Comparison of ENCODE assay signal across 18 mouse cellular contexts in genomic region chr12:83726510-83727308, GRCm38 (mm10). TPM values are rescaled to one million over a fixed set of nuclear protein-coding genes. Genes with fewer than 3 reads are reported as not detected.
A peak's percentile ranks its signal among the peaks of the same experiment; 100 is the strongest.
DNase-seq lines count a peak whose midpoint lies in the region; ATAC-seq and TF ChIP-seq lines count a peak whose summit lies in the region.
"Had no signal": no experiment of that assay in that cellular context is flagged by ENCODE, and none has a peak within 500 bp of the region (broad histone marks: within the 10 kb centered on the region; RNA-seq: fewer than 3 reads in every experiment).

No protein-coding gene starts in this region.

- ATAC-seq in midbrain, postnatal 0 days (ENCODE audit: low FRiP score): no peak
- ATAC-seq in megakaryocyte-erythroid progenitor cell, adult 5-6 weeks (replicated peaks; ENCODE audit: low FRiP score, low TSS enrichment, poor library complexity, severe bottlenecking): no peak
- ATAC-seq: hindbrain, embryonic 16.5 days had no signal

- H3K27ac ChIP-seq in heart, adult 2 months: peak overlapping the region; percentile 78
- H3K27ac ChIP-seq in CH12.LX (ENCODE audit: insufficient read depth, low read depth): no peak overlapping the region
- H3K27ac ChIP-seq in midbrain, postnatal 0 days (ENCODE audit: low read depth, low read length): no peak overlapping the region
- H3K27ac ChIP-seq: embryonic facial prominence, embryonic 13.5 days; forebrain, embryonic 12.5 days; liver, embryonic 15.5 days; midbrain, embryonic 12.5 days had no signal

- dilution Hi-C loops in CH12.LX (cut with MboI; ENCODE audit: extremely low pct_ligation_motif_present, extremely low pct_unique_long_range_greater_than_20kb, low sequenced_read_pairs): no loop called here

- no peak for DNase-seq in heart, adult 2 months
- no peak for DNase-seq in heart, adult 11 months
- peak; percentile 33 for DNase-seq in CH12.LX (ENCODE audit: extremely low read depth)
- peak; percentile 23 to 54 for DNase-seq in kidney, adult 8-10 months
- peak; percentile 25 for DNase-seq in splenic B cell, adult 2 months (ENCODE audit: low read depth, low spot score)
- DNase-seq in midbrain, postnatal 0 days (ENCODE audit: low spot score): no peak
- no peak for DNase-seq in adrenal gland, postnatal 14 days
- DNase-seq: adrenal gland, adult 8-10 months; layer of hippocampus, adult 9-11 months; lung, postnatal 14 days; right cerebral cortex, postnatal 25 days; thymus, postnatal 36 days had no signal

- H3K4me3 ChIP-seq in heart, adult 2 months: no peak overlapping the region
- no peak overlapping the region for H3K4me3 ChIP-seq in CH12.LX (replicated peaks in 1 of 3; ENCODE audit: low read depth in 2 of 3, low read length in 2 of 3, poor library complexity in 1 of 3)
- no peak overlapping the region for H3K4me3 ChIP-seq in midbrain, postnatal 0 days (ENCODE audit: low read depth, low read length)
- H3K4me3 ChIP-seq: embryonic facial prominence, embryonic 13.5 days; forebrain, embryonic 12.5 days; liver, embryonic 15.5 days; midbrain, embryonic 12.5 days had no signal

- no peak for TF ChIP-seq POLR2A in heart, adult 2 months (IDR thresholded peaks at IDR 0.05; ENCODE audit: insufficient read depth, low read depth, low read length)
- TF ChIP-seq POLR2A in CH12.LX (IDR thresholded peaks at IDR 0.05; ENCODE audit: low read depth, low read length): no peak

- no peak for TF ChIP-seq EP300 in heart, adult 2 months (IDR thresholded peaks at IDR 0.05; ENCODE audit: insufficient read depth, low read depth, low read length)
- TF ChIP-seq EP300 in CH12.LX (IDR thresholded peaks at IDR 0.05; ENCODE audit: low read length): no peak

- H3K4me2 ChIP-seq in CH12.LX (ENCODE audit: insufficient read depth, low read depth, poor library complexity, severe bottlenecking): no peak overlapping the region
- H3K4me2 ChIP-seq in midbrain, postnatal 0 days (ENCODE audit: low read depth, low read length, poor library complexity, severe bottlenecking): no peak overlapping the region
- H3K4me2 ChIP-seq: embryonic facial prominence, embryonic 13.5 days; forebrain, embryonic 12.5 days; liver, embryonic 15.5 days; midbrain, embryonic 12.5 days had no signal

- in situ Hi-C loops in CH12.LX (cut with MboI; ENCODE audit: low pct_ligation_motif_present, low pct_unique_long_range_greater_than_20kb, low sequenced_read_pairs): no loop called here

- H3K36me3 ChIP-seq in heart, adult 2 months (ENCODE audit: control insufficient read depth, insufficient read depth, low read length): peaks cover 7% of the 10 kb centered on the region; the same call in 1 of the 2 replicates
- peaks cover 62 to 89% of the 10 kb centered on the region in 2 experiments for H3K36me3 ChIP-seq in CH12.LX (replicated peaks in 1 of 2; ENCODE audit: control insufficient read depth in 1 of 2, insufficient read depth in 1 of 2, low read length in 1 of 2)
- H3K36me3 ChIP-seq in splenic B cell, adult 2 months (ENCODE audit: control insufficient read depth, insufficient read depth, low read length, poor library complexity, severe bottlenecking): peaks cover 25% of the 10 kb centered on the region
- peaks cover 60% of the 10 kb centered on the region for H3K36me3 ChIP-seq in midbrain, postnatal 0 days (ENCODE audit: insufficient read depth, low read length)

- no peaks in the 10 kb centered on the region for H3K27me3 ChIP-seq in heart, adult 2 months (ENCODE audit: control insufficient read depth, insufficient read depth, low read length)
- no peaks in the 10 kb centered on the region for H3K27me3 ChIP-seq in CH12.LX (replicated peaks)
- no peaks in the 10 kb centered on the region for H3K27me3 ChIP-seq in splenic B cell, adult 2 months (ENCODE audit: control insufficient read depth, insufficient read depth, low read length, poor library complexity, severe bottlenecking)
- H3K27me3 ChIP-seq in midbrain, postnatal 0 days (ENCODE audit: insufficient read depth, low read length): no peaks in the 10 kb centered on the region
- H3K27me3 ChIP-seq: embryonic facial prominence, embryonic 13.5 days; forebrain, embryonic 12.5 days; liver, embryonic 15.5 days; midbrain, embryonic 12.5 days had no signal

- TF ChIP-seq CTCF in heart, adult 2 months (IDR thresholded peaks at IDR 0.05): no peak
- no peak for TF ChIP-seq CTCF in CH12.LX (conservative IDR thresholded peaks at IDR 0.05 in 1 of 2, IDR thresholded peaks at IDR 0.05 in 1 of 2; ENCODE audit: low read depth in 2 of 2, low read length in 2 of 2)
- TF ChIP-seq CTCF in midbrain, postnatal 0 days (IDR thresholded peaks at IDR 0.05): no peak

- WGBS in heart, adult 2 months: 61% methylated on average over 12 of the region's 12 CpGs
- WGBS in midbrain, postnatal 0 days: 93% methylated on average over 12 of the region's 12 CpGs

- no peaks in the 10 kb centered on the region for H3K9me3 ChIP-seq in CH12.LX (replicated peaks; ENCODE audit: low read length)
- no peaks in the 10 kb centered on the region for H3K9me3 ChIP-seq in midbrain, postnatal 0 days (ENCODE audit: low read length)
- H3K9me3 ChIP-seq: embryonic facial prominence, embryonic 13.5 days; forebrain, embryonic 12.5 days; liver, embryonic 15.5 days; midbrain, embryonic 12.5 days had no signal

- peaks cover 6% of the 10 kb centered on the region for H3K4me1 ChIP-seq in heart, adult 2 months (ENCODE audit: control insufficient read depth, insufficient read depth, low read length)
- H3K4me1 ChIP-seq in CH12.LX (ENCODE audit: control insufficient read depth in 1 of 2, insufficient read depth in 2 of 2): peaks cover 6 to 38% of the 10 kb centered on the region in 2 experiments; a peak in 3 of 4 replicates
- H3K4me1 ChIP-seq in midbrain, postnatal 0 days (ENCODE audit: insufficient read depth, low read length): no peaks in the 10 kb centered on the region
- H3K4me1 ChIP-seq: embryonic facial prominence, embryonic 13.5 days; forebrain, embryonic 12.5 days; liver, embryonic 15.5 days; midbrain, embryonic 12.5 days had no signal

- H3K9ac ChIP-seq in heart, adult 2 months (ENCODE audit: low read depth, low read length): no peak overlapping the region
- H3K9ac ChIP-seq in CH12.LX (ENCODE audit: insufficient read depth, low read depth): no peak overlapping the region
- no peak overlapping the region for H3K9ac ChIP-seq in midbrain, postnatal 0 days (replicated peaks; ENCODE audit: low read length, poor library complexity, severe bottlenecking)
- H3K9ac ChIP-seq: embryonic facial prominence, embryonic 13.5 days; forebrain, embryonic 12.5 days; liver, embryonic 15.5 days; midbrain, embryonic 12.5 days had no signal

- TF ChIP-seq RAD21 in CH12.LX (IDR thresholded peaks at IDR 0.05; ENCODE audit: low read depth, low read length): no peak

- H3K79me2 ChIP-seq in heart, adult 2 months (replicated peaks; ENCODE audit: control insufficient read depth, insufficient read depth, low read length): no peaks in the 10 kb centered on the region
- H3K79me2 ChIP-seq in CH12.LX (replicated peaks; ENCODE audit: control insufficient read depth, extremely low read depth, insufficient read depth, poor library complexity, severe bottlenecking): no peaks in the 10 kb centered on the region

- intact Hi-C loops in heart, adult 2 months (cut with DNase I): loop anchor here (5.0 kb wide), 1 partner anchor 211 kb away; no protein-coding TSS in a partner anchor

TF ChIP-seq in CH12.LX, 34 proteins besides CTCF, POLR2A, EP300 and RAD21:
- TF ChIP-seq ETS1 (conservative IDR thresholded peaks at IDR 0.05; ENCODE audit: low read depth, low read length) (peak; percentile 51; the same call in 1 of the 2 replicates), JUN (IDR thresholded peaks at IDR 0.05; ENCODE audit: insufficient read depth, low read depth, low read length) (no peak), GABPA (IDR thresholded peaks at IDR 0.05; ENCODE audit: insufficient replicate concordance, low read depth, low read length) (no peak), PAX5 (IDR thresholded peaks at IDR 0.05; ENCODE audit: low read length) (no peak), CHD2 (IDR thresholded peaks at IDR 0.05; ENCODE audit: low read length) (no peak), HCFC1 (IDR thresholded peaks at IDR 0.05; ENCODE audit: low read depth, low read length) (no peak), BHLHE40 (IDR thresholded peaks at IDR 0.05; ENCODE audit: low read depth, low read length) (no peak), USF2 (conservative IDR thresholded peaks at IDR 0.05; ENCODE audit: low read depth, low read length) (no peak), TCF12 (IDR thresholded peaks at IDR 0.05; ENCODE audit: low read depth, low read length) (no peak), MEF2A (IDR thresholded peaks at IDR 0.05; ENCODE audit: borderline replicate concordance, low read depth, low read length) (peak; percentile 91), KAT2A (IDR thresholded peaks at IDR 0.05; ENCODE audit: insufficient replicate concordance, low read length) (no peak), TBP (conservative IDR thresholded peaks at IDR 0.05; ENCODE audit: low read depth, low read length) (no peak), ZNF384 (IDR thresholded peaks at IDR 0.05; ENCODE audit: low read depth, low read length) (no peak), POLR2AphosphoS2 (IDR thresholded peaks at IDR 0.05; ENCODE audit: low read depth, low read length) (no peak), MAX (IDR thresholded peaks at IDR 0.05; ENCODE audit: low read length) (no peak)
TF ChIP-seq in CH12.LX: peak in this region for 2.

RNA-seq across cellular contexts. Expression of gene Papln, which starts 36.7 kb away (rescaled TPM):
- 1 to 10 TPM; 4.9 to 7.5 TPM for total RNA-seq in heart, adult 2 months (2021)
- 8.7 and 13.1 TPM in 2 replicates for polyA plus RNA-seq in heart, adult 2 months (2012; rRNA removed)
- total RNA-seq in CH12.LX (2012; rRNA removed) (0.17 and 0.51 TPM in 2 replicates), CH12.LX (2014; rRNA removed) (not detected in 2 replicates)
- 0.07 and 0.09 TPM in 2 replicates for polyA plus RNA-seq in CH12.LX (2012; ENCODE audit: insufficient read length, low read depth)
- total RNA-seq in midbrain, postnatal 0 days (2014; rRNA removed): 2.4 and 2.7 TPM in 2 replicates
- 0.33 and 0.37 TPM in 2 replicates for polyA plus RNA-seq in midbrain, postnatal 0 days (2015; fragmentation: Nextera tagmentation; extraction: Ambion mirVana)
- total RNA-seq in megakaryocyte-erythroid progenitor cell, adult 5-6 weeks (2014; fragmentation: Nextera tagmentation): not detected in 2 replicates
- total RNA-seq in megakaryocyte-erythroid progenitor cell, adult 5-6 weeks (2017): not detected in 2 replicates
- total RNA-seq in adrenal gland, postnatal 14 days (2021): 8.5 and 9.1 TPM in 2 replicates

RNA-seq across cellular contexts. Expression of gene Psen1, which starts 38.8 kb away (rescaled TPM):
- total RNA-seq in heart, adult 2 months (2021): 10 to 100 TPM; 35.1 to 38.0 TPM
- polyA plus RNA-seq in heart, adult 2 months (2012; rRNA removed): 16.8 and 24.5 TPM in 2 replicates
- 45.8 and 46.9 TPM in 2 replicates for total RNA-seq in CH12.LX (2012; rRNA removed)
- 26.4 and 28.4 TPM in 2 replicates for total RNA-seq in CH12.LX (2014; rRNA removed)
- polyA plus RNA-seq in CH12.LX (2012; ENCODE audit: insufficient read length, low read depth): 57.6 and 61.1 TPM in 2 replicates
- total RNA-seq in midbrain, postnatal 0 days (2014; rRNA removed): 64.6 and 68.5 TPM in 2 replicates
- polyA plus RNA-seq in midbrain, postnatal 0 days (2015; fragmentation: Nextera tagmentation; extraction: Ambion mirVana): 57.1 and 58.2 TPM in 2 replicates
- total RNA-seq in megakaryocyte-erythroid progenitor cell, adult 5-6 weeks (2014; fragmentation: Nextera tagmentation): 39.1 and 42.3 TPM in 2 replicates
- total RNA-seq in megakaryocyte-erythroid progenitor cell, adult 5-6 weeks (2017): 30.2 and 55.7 TPM in 2 replicates
- 53.6 and 62.6 TPM in 2 replicates for total RNA-seq in adrenal gland, postnatal 14 days (2021)

Comparison
In these comparisons a context has a peak if more than half of its experiments do, and no peak if none do; other contexts are left out.
1. DNase-seq: peak in CH12.LX (single experiment), kidney, adult 8-10 months (2 of 2) and splenic B cell, adult 2 months (single experiment); none in heart, adult 2 months (0 of 2), heart, adult 11 months (single experiment), midbrain, postnatal 0 days (single experiment) and adrenal gland, postnatal 14 days (single experiment).